ENCODE assay signal across 1 mouse cellular context in the genomic region with DNA sequence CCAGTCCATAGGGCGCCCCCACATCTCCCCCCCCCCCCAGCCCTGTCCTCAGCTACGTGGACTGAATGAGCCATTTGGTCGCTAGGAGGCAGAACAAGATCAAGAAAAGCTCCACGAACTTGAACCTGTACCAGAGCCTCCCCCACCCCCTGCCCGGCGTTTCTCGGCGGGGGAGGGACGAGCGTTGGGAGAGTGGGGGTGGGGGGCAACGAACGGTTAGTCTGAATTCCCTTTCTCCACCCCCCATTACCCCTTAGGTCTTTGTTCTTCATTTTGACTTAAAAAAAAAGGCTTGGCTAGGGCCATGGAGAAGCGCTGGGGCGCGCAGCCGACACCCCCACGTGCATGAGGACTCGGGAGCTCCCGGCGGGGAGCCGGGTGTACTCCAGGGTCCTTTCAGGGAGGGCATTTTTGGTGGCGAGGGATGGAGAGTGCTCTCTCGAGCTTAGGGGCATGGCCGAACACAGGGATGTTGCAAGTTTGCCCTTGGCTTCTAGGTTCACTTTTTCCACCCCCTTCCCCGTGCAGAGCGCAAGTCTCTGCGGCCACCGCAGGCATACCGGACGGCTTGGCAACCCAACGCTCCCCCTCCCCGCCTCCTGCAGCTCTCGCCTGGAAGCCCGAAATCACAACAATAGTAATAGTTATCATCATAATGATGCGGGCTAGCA.
TF ChIP-seq lines count a peak whose summit lies in the region.

No protein-coding gene starts in this region.

TF ChIP-seq in MEL, 35 proteins besides CTCF, POLR2A, EP300 and RAD21 (continued from another document):
- TF ChIP-seq USF2 (IDR thresholded peaks at IDR 0.05; ENCODE audit: borderline replicate concordance in 1 of 2, insufficient read depth in 1 of 2, low read depth in 1 of 2, low read length in 2 of 2) (no peak), MYC (IDR thresholded peaks at IDR 0.05; ENCODE audit: low read depth, low read length) (peak; percentile 52; the same call in 1 of the 2 replicates), ELF1 (IDR thresholded peaks at IDR 0.05; ENCODE audit: low read depth, low read length) (no peak), POLR2AphosphoS2 (IDR thresholded peaks at IDR 0.05; ENCODE audit: low read length) (no peak; the same call in 1 of the 2 replicates), TBP (IDR thresholded peaks at IDR 0.05; ENCODE audit: low read depth, low read length) (0 out of 2 replicates have a peak, but pooled peaks have one; percentile 9), ZMIZ1 (IDR thresholded peaks at IDR 0.05; ENCODE audit: low read depth, low read length) (no peak), MAZ (IDR thresholded peaks at IDR 0.05; ENCODE audit: low read depth, low read length) (peak; percentile 68), CHD1 (IDR thresholded peaks at IDR 0.05; ENCODE audit: low read depth, low read length) (peak; percentile 84; the same call in 1 of the 2 replicates), MXI1 (IDR thresholded peaks at IDR 0.05; ENCODE audit: low read depth, low read length) (peak; percentile 69), SMC3 (IDR thresholded peaks at IDR 0.05; ENCODE audit: low read depth, low read length) (peak; percentile 43), ETS1 (IDR thresholded peaks at IDR 0.05; ENCODE audit: low read depth, low read length) (no peak), GATA1 (IDR thresholded peaks at IDR 0.05; ENCODE audit: low read depth, low read length) (no peak), KAT2A (conservative IDR thresholded peaks at IDR 0.05; ENCODE audit: low read depth, low read length) (no peak), BHLHE40 (IDR thresholded peaks at IDR 0.05; ENCODE audit: borderline replicate concordance, low read depth, low read length) (peak; percentile 38; the same call in 1 of the 2 replicates), MEF2A (IDR thresholded peaks at IDR 0.05; ENCODE audit: extremely low read depth, insufficient replicate concordance, low read depth, low read length, poor library complexity, severe bottlenecking) (no peak), RCOR1 (IDR thresholded peaks at IDR 0.05; ENCODE audit: low read depth, low read length) (no peak), NELFE (IDR thresholded peaks at IDR 0.05; ENCODE audit: low read depth, low read length) (0 out of 2 replicates have a peak, but pooled peaks have one; percentile 13), MAFK (IDR thresholded peaks at IDR 0.05; ENCODE audit: borderline replicate concordance, low read depth, low read length) (no peak), GABPA (IDR thresholded peaks at IDR 0.05; ENCODE audit: low read depth, low read length) (no peak), TCF12 (IDR thresholded peaks at IDR 0.05; ENCODE audit: low read depth, low read length) (peak; percentile 44; the same call in 1 of the 2 replicates), ZC3H11A (IDR thresholded peaks at IDR 0.05; ENCODE audit: low read depth, low read length) (peak; percentile 53), USF1 (IDR thresholded peaks at IDR 0.05; ENCODE audit: low read depth, low read length) (0 out of 2 replicates have a peak, but pooled peaks have one; percentile 6), SIN3A (IDR thresholded peaks at IDR 0.05; ENCODE audit: low read length) (peak; percentile 34)
